Mouse (Mus musculus) G1E (cell line): ENCODE measurements around the gene Cox6b1. TPM values are rescaled to one million over a fixed set of nuclear protein-coding genes. Genes with fewer than 3 reads are reported as not detected.

Experiments
- ATAC-seq: 2 replicates; pipeline ENCODE4 v1.8.0; 2016; ENCODE audit warnings: mild to moderate bottlenecking; ENCODE audit not compliant: insufficient number of reproducible peaks, poor library complexity, low FRiP score, severe bottlenecking; ENCODE audit errors: extremely low read depth
- DNase-seq: peaks from one replicate; pipeline ENCODE4 v3.0.0; 2012; ENCODE audit warnings: low spot score
- H3K27me3 ChIP-seq: 2 replicates; pipeline ENCODE4 v1.6.1; 2012; ENCODE audit warnings: mild to moderate bottlenecking, low read length, inconsistent platforms; ENCODE audit not compliant: insufficient read depth
- H3K36me3 ChIP-seq: replicated peaks from 2 replicates; pipeline ENCODE3; 2012; ENCODE audit warnings: mild to moderate bottlenecking, inconsistent platforms
- H3K4me1 ChIP-seq: 2 replicates; pipeline ENCODE4 v1.6.1; 2012; ENCODE audit warnings: low read depth, low read length, inconsistent platforms, mixed read lengths; ENCODE audit not compliant: insufficient read depth
- H3K4me3 ChIP-seq: 2 replicates; pipeline ENCODE4 v1.5.1; 2012; ENCODE audit warnings: low read depth, mild to moderate bottlenecking, inconsistent platforms, low read length, moderate library complexity, mixed read lengths
- H3K9me3 ChIP-seq: replicated peaks from 2 replicates; pipeline ENCODE4 v1.6.1; 2012; ENCODE audit warnings: inconsistent platforms
- CTCF ChIP-seq: IDR thresholded peaks from 2 replicates; pipeline ENCODE4 v1.5.1; 2012; ENCODE audit warnings: low read depth, low read length, inconsistent platforms, mixed read lengths
- GATA1 ChIP-seq: IDR thresholded peaks from 2 replicates; pipeline ENCODE4 v1.6.1; 2012; ENCODE audit warnings: borderline replicate concordance, low read length, inconsistent platforms, mixed read lengths
- GATA2 ChIP-seq: IDR thresholded peaks from 2 replicates; pipeline ENCODE4 v1.6.1; 2012; ENCODE audit warnings: low read depth, low read length, inconsistent platforms, borderline replicate concordance
- POLR2AphosphoS5 ChIP-seq: IDR thresholded peaks from 2 replicates; pipeline ENCODE4 v1.6.1; 2012; ENCODE audit warnings: low read depth, low read length, inconsistent platforms; ENCODE audit not compliant: insufficient replicate concordance
- TAL1 ChIP-seq: conservative IDR thresholded peaks from 2 replicates; pipeline ENCODE4 v1.6.1; 2012; ENCODE audit warnings: low read depth, low read length, inconsistent platforms, mixed read lengths
- polyA plus RNA-seq: library from polyadenylated mRNA; stranded (reverse); fragments of >175 nt; gene quantifications from 2 replicates; pipeline ENCODE4 v1.2.3, GENCODE M21; 2012
- total RNA-seq, 2 experiments: library from RNA; stranded (forward) in 1 of 2; stranded (reverse) in 1 of 2; fragments of 200-1000 nt in 1 of 2; fragments of >200 nt in 1 of 2; fragmentation: Nextera tagmentation in 1 of 2; gene quantifications; 2 replicates each; pipeline ENCODE4 v1.2.3; 2014 to 2017

The Cox6b1 gene
- total and polyA plus RNA-seq, 3 experiments, result 147 to 820 (median 256) TPM

- TF ChIP-seq POLR2AphosphoS5, result no peak
- no peak for TF ChIP-seq GATA2
- no peak for TF ChIP-seq TAL1
- TF ChIP-seq GATA1, result no peak
- peak; percentile 52 for TF ChIP-seq CTCF
- Histone ChIP-seq H3K36me3 (peaks cover 33% of the 10 kb centered on the region), H3K27me3 (peaks cover 12% of the 10 kb centered on the region), H3K4me3 (peak overlapping the region; percentile 88), H3K4me1 (peaks cover 58% of the 10 kb centered on the region), H3K9me3 (no peaks in the 10 kb centered on the region)
- peak; percentile 29; the same call in 1 of the 2 replicates for ATAC-seq
- peak; percentile 80 for DNase-seq
Observed at GRCm38 (mm10) chr7:30589435-30590301, 36.3 kb downstream of the Cox6b1 start.

GRCm38 (mm10) chr7:30588676-30589434, 37.1 kb downstream of the Cox6b1 start, which contains the start of gene Kmt2b:
Gene Kmt2b, minus strand, starts transcription at chr7:30588726.
- Histone ChIP-seq H3K27me3 (peaks cover 5% of the 10 kb centered on the region), H3K9me3 (no peaks in the 10 kb centered on the region), H3K4me1 (peaks cover 60% of the 10 kb centered on the region), H3K4me3 (peak within 1 kb of the TSS; percentile 88), H3K36me3 (peaks cover 41% of the 10 kb centered on the region)
- ATAC-seq (peak; percentile 75), DNase-seq (peak; percentile 97)
- TF ChIP-seq GATA2, result no peak
- TF ChIP-seq POLR2AphosphoS5, result no peak
- no peak for TF ChIP-seq GATA1
- TF ChIP-seq TAL1, result no peak

GRCm38 (mm10) chr7:30587842-30588667, 37.9 kb downstream of the Cox6b1 start:
- DNase-seq, result peak; percentile 52
- peak overlapping the region; percentile 88 for H3K4me3 ChIP-seq
- TF ChIP-seq TAL1 (no peak), POLR2AphosphoS5 (no peak), GATA2 (no peak), GATA1 (no peak), CTCF (no peak)
- peaks cover 49% of the 10 kb centered on the region for H3K36me3 ChIP-seq
- no peak for ATAC-seq
- 0 out of 2 replicates have a peak, but pooled peaks cover under 1% of the 10 kb centered on the region for H3K27me3 ChIP-seq
- no peaks in the 10 kb centered on the region for H3K9me3 ChIP-seq
- H3K4me1 ChIP-seq, result peaks cover 60% of the 10 kb centered on the region

GRCm38 (mm10) chr7:30586455-30587020, 39.4 kb downstream of the Cox6b1 start:
- ATAC-seq (no peak), DNase-seq (no peak)
- no peaks in the 10 kb centered on the region for H3K27me3 ChIP-seq
- peak overlapping the region; percentile 88; the same call in 1 of the 2 replicates for H3K4me3 ChIP-seq
- H3K36me3 ChIP-seq, result peaks cover 64% of the 10 kb centered on the region
- no peaks in the 10 kb centered on the region for H3K9me3 ChIP-seq
- TF ChIP-seq CTCF (no peak), GATA2 (no peak), TAL1 (no peak), POLR2AphosphoS5 (no peak), GATA1 (no peak)
- H3K4me1 ChIP-seq, result peaks cover 59% of the 10 kb centered on the region

GRCm38 (mm10) chr7:30585170-30585569, 40.8 kb downstream of the Cox6b1 start:
- ATAC-seq (no peak), DNase-seq (no peak)
- TF ChIP-seq GATA2 (no peak), POLR2AphosphoS5 (no peak), GATA1 (no peak), TAL1 (no peak), CTCF (no peak)
- Histone ChIP-seq H3K9me3 (no peaks in the 10 kb centered on the region), H3K4me3 (no peak overlapping the region), H3K4me1 (peaks cover 66% of the 10 kb centered on the region), H3K27me3 (no peaks in the 10 kb centered on the region), H3K36me3 (peaks cover 71% of the 10 kb centered on the region)
